Mouse (Mus musculus) forebrain, embryonic 13.5 days (tissue): ENCODE data around the gene Mycn. TPM values are rescaled to one million over a fixed set of nuclear protein-coding genes. Genes with fewer than 3 reads are reported as not detected.

Experiments used
- ATAC-seq: fragments of 200-750 bp; cut with Nextera tagmentation; 2 replicates; pipeline ENCODE4 v1.8.0; 2017
- H3K27ac ChIP-seq: fragments of 300-500 bp; sonication (generic); 2 replicates; pipeline ENCODE4 v1.5.1; 2015; ENCODE audit warnings: inconsistent platforms, mild to moderate bottlenecking, moderate library complexity
- H3K27me3 ChIP-seq: fragments of 300-500 bp; sonication (generic); 2 replicates; pipeline ENCODE4 v1.6.1; 2015; ENCODE audit warnings: mild to moderate bottlenecking, inconsistent platforms
- H3K36me3 ChIP-seq: fragments of 300-500 bp; sonication (generic); 2 replicates; pipeline ENCODE4 v1.6.1; 2015; ENCODE audit warnings: mild to moderate bottlenecking, inconsistent platforms; ENCODE audit not compliant: poor library complexity, severe bottlenecking
- H3K4me1 ChIP-seq: fragments of 300-500 bp; sonication (generic); 2 replicates; pipeline ENCODE4 v1.6.1; 2015; ENCODE audit warnings: inconsistent platforms
- H3K4me2 ChIP-seq: fragments of 300-500 bp; sonication (generic); 2 replicates; pipeline ENCODE4 v1.6.1; 2015; ENCODE audit warnings: inconsistent platforms, mild to moderate bottlenecking, moderate library complexity
- H3K4me3 ChIP-seq: fragments of 300-500 bp; sonication (generic); 2 replicates; pipeline ENCODE4 v1.5.1; 2015; ENCODE audit warnings: mild to moderate bottlenecking, inconsistent platforms
- H3K9ac ChIP-seq: fragments of 300-500 bp; sonication (generic); 2 replicates; pipeline ENCODE4 v1.6.1; 2015; ENCODE audit warnings: mild to moderate bottlenecking, inconsistent platforms
- H3K9me3 ChIP-seq: fragments of 300-500 bp; sonication (generic); replicated peaks from 2 replicates; pipeline ENCODE4 v1.6.1; 2016; ENCODE audit warnings: inconsistent platforms
- WGBS: fragments of 180-500 bp; shearing (Covaris S2); methylation state at CpG from one replicate; pipeline ENCODE4 v1.1.7; 2015; 5-methylcytosine and 5-hydroxymethylcytosine counted together
- polyA plus RNA-seq: library from polyadenylated mRNA; unstranded; fragments of >200 nt; fragmentation: Nextera tagmentation; extraction: Ambion mirVana; gene quantifications from 2 replicates; pipeline ENCODE4 v1.2.1, GENCODE M21; 2015

Mycn gene
- polyA plus RNA-seq, 1 experiment from 2014 or later = 114 TPM

- Histone ChIP-seq H3K36me3 (no peaks in the 10 kb centered on the region), H3K4me1 (0 out of 2 replicates have a peak, but pooled peaks cover 16% of the 10 kb centered on the region), H3K4me2 (no peak overlapping the region), H3K4me3 (no peak overlapping the region), H3K27ac (no peak overlapping the region), H3K27me3 (no peaks in the 10 kb centered on the region), H3K9me3 (no peaks in the 10 kb centered on the region), H3K9ac (no peak overlapping the region)
- no peak for ATAC-seq
- 53% methylated on average over 9 of the region's 9 CpGs for WGBS
Measured at GRCm38 (mm10) chr12:12916298-12916697, 25.4 kb downstream of the Mycn start.

DNA sequence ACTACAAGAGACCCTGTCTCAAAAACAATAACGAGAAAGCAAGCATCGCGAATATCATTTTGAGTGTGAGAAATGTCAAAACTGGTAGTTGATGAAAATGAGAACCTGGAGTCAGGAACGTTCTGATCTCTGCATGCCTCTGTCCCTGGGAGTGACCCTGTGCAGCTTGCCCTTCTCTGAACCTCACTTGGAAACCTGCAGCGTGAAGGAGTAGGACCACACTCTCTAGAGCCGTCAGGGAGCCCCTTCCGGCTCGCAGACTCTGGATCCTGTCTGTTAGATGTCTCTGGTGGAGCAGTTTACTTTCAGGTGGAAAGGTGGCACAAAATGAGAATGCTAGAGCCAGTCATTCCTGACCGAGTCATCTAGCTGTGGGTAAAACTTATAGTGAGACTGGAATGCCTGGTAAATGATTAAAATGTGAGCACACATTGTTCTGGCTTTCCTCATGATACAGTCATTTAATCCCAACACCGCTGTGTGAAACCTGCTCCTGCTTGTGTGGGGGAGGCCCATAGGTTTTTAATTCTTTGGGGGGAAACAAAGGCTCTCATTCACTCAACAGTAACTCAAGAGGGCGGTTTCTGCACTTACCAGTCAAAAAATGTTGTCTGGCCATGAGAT lies 31.2 kb downstream of the Mycn start:
- H3K9ac ChIP-seq = no peak overlapping the region
- H3K27me3 ChIP-seq = no peaks in the 10 kb centered on the region
- no peak for ATAC-seq
- H3K4me3 ChIP-seq = no peak overlapping the region
- 74% methylated on average over 11 of the region's 11 CpGs for WGBS
- H3K27ac ChIP-seq = no peak overlapping the region
- H3K9me3 ChIP-seq = no peaks in the 10 kb centered on the region
- H3K36me3 ChIP-seq = no peaks in the 10 kb centered on the region
- H3K4me1 ChIP-seq = peaks cover 32% of the 10 kb centered on the region
- H3K4me2 ChIP-seq = no peak overlapping the region

- H3K27ac ChIP-seq = peak overlapping the region; percentile 7; the same call in 1 of the 2 replicates
- peak; percentile 31 for ATAC-seq
- no peak overlapping the region for H3K4me3 ChIP-seq
- H3K9ac ChIP-seq = no peak overlapping the region
- H3K36me3 ChIP-seq = no peaks in the 10 kb centered on the region
- peaks cover 39% of the 10 kb centered on the region for H3K4me1 ChIP-seq
- WGBS = 34% methylated on average over 16 of the region's 16 CpGs
- H3K4me2 ChIP-seq = peak overlapping the region; percentile 14
- H3K9me3 ChIP-seq = no peaks in the 10 kb centered on the region
- no peaks in the 10 kb centered on the region for H3K27me3 ChIP-seq
Measured at GRCm38 (mm10) chr12:12909631-12910277, 32.0 kb downstream of the Mycn start.

GRCm38 (mm10) chr12:12906771-12907170 lies 34.9 kb downstream of the Mycn start:
- H3K36me3 ChIP-seq = no peaks in the 10 kb centered on the region
- no peaks in the 10 kb centered on the region for H3K9me3 ChIP-seq
- H3K4me3 ChIP-seq = no peak overlapping the region
- peaks cover 54% of the 10 kb centered on the region for H3K4me1 ChIP-seq
- no peak overlapping the region for H3K9ac ChIP-seq
- peak overlapping the region; percentile 59 for H3K27ac ChIP-seq
- ATAC-seq = no peak
- H3K27me3 ChIP-seq = no peaks in the 10 kb centered on the region
- WGBS = 57% methylated on average over 6 of the region's 6 CpGs
- no peak overlapping the region for H3K4me2 ChIP-seq

- no peak for ATAC-seq
Measured at GRCm38 (mm10) chr12:12906321-12906720, 35.4 kb downstream of the Mycn start.

DNA sequence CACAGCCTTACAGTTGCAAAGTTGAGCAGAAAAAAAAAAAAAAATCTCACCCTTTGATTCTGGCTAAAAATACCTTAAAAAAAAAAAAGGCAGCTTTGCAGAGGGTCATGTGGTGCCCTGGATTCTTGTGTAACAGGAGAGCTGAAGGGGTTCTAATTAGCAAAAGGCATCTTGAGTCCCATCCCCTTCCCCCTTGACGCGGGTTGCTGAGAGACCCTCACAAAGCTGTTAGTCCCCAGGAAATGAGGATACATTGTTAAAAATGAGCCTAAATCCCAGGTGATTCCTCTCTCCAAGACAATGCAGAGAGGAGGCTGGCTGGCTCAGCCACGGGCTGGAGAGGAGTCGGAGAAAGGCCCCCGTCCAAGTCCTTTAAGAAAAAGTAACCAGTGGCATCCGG lies 36.6 kb downstream of the Mycn start:
- peak; percentile 11; the same call in 1 of the 2 replicates for ATAC-seq
- Histone ChIP-seq H3K9ac (0 out of 2 replicates have a peak overlapping the region, but pooled peaks have one; percentile 36), H3K4me3 (0 out of 2 replicates have a peak overlapping the region, but pooled peaks have one; percentile 16)

More at GRCm38 (mm10) chr12:12906321-12906720, 35.4 kb downstream of the Mycn start:
- no peak overlapping the region for H3K4me2 ChIP-seq
- no peaks in the 10 kb centered on the region for H3K9me3 ChIP-seq
- H3K36me3 ChIP-seq = no peaks in the 10 kb centered on the region
- H3K9ac ChIP-seq = no peak overlapping the region
- H3K4me1 ChIP-seq = peaks cover 54% of the 10 kb centered on the region
- peak overlapping the region; percentile 59 for H3K27ac ChIP-seq
- H3K4me3 ChIP-seq = no peak overlapping the region
- no peaks in the 10 kb centered on the region for H3K27me3 ChIP-seq
- WGBS = 63% methylated on average over 8 of the region's 8 CpGs

GRCm38 (mm10) chr12:12904512-12904953 lies 37.2 kb downstream of the Mycn start:
- under 1% methylated on average over 23 of the region's 23 CpGs for WGBS
- Histone ChIP-seq H3K9ac (peak overlapping the region; percentile 51), H3K4me1 (peaks cover 45% of the 10 kb centered on the region), H3K4me2 (peak overlapping the region; percentile 51), H3K27me3 (no peaks in the 10 kb centered on the region), H3K4me3 (peak overlapping the region; percentile 16; the same call in 1 of the 2 replicates), H3K36me3 (no peaks in the 10 kb centered on the region), H3K27ac (peak overlapping the region; percentile 94), H3K9me3 (no peaks in the 10 kb centered on the region)
- ATAC-seq = peak; percentile 97

More for the DNA sequence above, 36.6 kb downstream of the Mycn start:
- WGBS = 8% methylated on average over 6 of the region's 6 CpGs
- H3K27me3 ChIP-seq = no peaks in the 10 kb centered on the region
- peaks cover 50% of the 10 kb centered on the region for H3K4me1 ChIP-seq
- H3K9me3 ChIP-seq = no peaks in the 10 kb centered on the region
- no peaks in the 10 kb centered on the region for H3K36me3 ChIP-seq
- H3K4me2 ChIP-seq = peak overlapping the region; percentile 51
- peak overlapping the region; percentile 94 for H3K27ac ChIP-seq

- Histone ChIP-seq H3K27ac (peak overlapping the region; percentile 94), H3K9ac (peak overlapping the region; percentile 51), H3K4me1 (peaks cover 41% of the 10 kb centered on the region), H3K9me3 (no peaks in the 10 kb centered on the region), H3K4me3 (no peak overlapping the region), H3K27me3 (no peaks in the 10 kb centered on the region), H3K36me3 (no peaks in the 10 kb centered on the region), H3K4me2 (peak overlapping the region; percentile 51)
- WGBS = 5% methylated on average over 1 of the region's 1 CpGs
- ATAC-seq = peak; percentile 60
Measured at GRCm38 (mm10) chr12:12904086-12904485, 37.6 kb downstream of the Mycn start.

- H3K4me2 ChIP-seq = no peak overlapping the region
- no peaks in the 10 kb centered on the region for H3K9me3 ChIP-seq
- H3K4me3 ChIP-seq = no peak overlapping the region
- no peak for ATAC-seq
- peaks cover 36% of the 10 kb centered on the region for H3K4me1 ChIP-seq
- no peak overlapping the region for H3K27ac ChIP-seq
- H3K36me3 ChIP-seq = no peaks in the 10 kb centered on the region
- no peak overlapping the region for H3K9ac ChIP-seq
- 100% methylated on average over 1 of the region's 1 CpGs for WGBS
- H3K27me3 ChIP-seq = no peaks in the 10 kb centered on the region
Measured at GRCm38 (mm10) chr12:12902403-12902802, 39.3 kb downstream of the Mycn start.

DNA sequence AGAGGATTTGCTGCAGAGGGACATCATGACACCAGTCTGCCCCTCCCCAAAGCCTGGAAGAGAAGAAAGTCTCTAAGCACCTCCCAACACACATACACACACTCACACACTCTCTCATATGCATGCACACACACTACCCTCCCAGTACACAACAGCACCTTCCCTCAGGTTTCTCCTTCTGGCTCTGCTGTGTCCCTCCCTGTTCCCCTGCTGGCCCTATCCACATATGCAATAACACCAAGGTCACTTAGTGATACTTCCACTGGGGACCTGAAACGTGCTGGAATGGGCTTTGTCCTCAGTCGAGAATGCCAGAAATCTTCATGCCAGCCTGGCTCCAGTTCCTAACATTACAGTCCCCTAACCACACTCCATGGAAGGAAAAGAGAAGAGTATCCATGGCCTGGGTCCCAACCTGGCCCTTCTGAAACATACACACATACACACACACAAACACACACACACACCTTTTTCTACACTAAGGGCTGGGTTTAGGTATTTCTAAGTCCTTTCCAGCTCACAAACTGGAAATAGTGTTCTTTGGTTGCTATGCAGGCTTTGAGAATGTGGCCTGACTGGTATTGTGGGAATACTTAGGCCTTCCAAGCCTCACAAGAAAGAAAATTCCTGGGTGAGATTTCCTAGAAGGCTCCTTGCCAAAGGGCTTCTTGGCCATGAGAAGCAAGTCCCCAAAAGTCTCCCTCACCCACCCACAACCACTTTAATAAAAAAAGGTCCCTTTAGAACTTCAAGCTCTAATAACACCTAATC lies 43.2 kb downstream of the Mycn start:
- H3K9ac ChIP-seq = no peak overlapping the region
- WGBS = 68% methylated on average over 2 of the region's 2 CpGs
- no peaks in the 10 kb centered on the region for H3K9me3 ChIP-seq
- no peak overlapping the region for H3K27ac ChIP-seq
- H3K4me2 ChIP-seq = no peak overlapping the region
- no peaks in the 10 kb centered on the region for H3K27me3 ChIP-seq
- no peaks in the 10 kb centered on the region for H3K36me3 ChIP-seq
- no peak overlapping the region for H3K4me3 ChIP-seq
- peaks cover 3% of the 10 kb centered on the region for H3K4me1 ChIP-seq
- ATAC-seq = no peak

DNA sequence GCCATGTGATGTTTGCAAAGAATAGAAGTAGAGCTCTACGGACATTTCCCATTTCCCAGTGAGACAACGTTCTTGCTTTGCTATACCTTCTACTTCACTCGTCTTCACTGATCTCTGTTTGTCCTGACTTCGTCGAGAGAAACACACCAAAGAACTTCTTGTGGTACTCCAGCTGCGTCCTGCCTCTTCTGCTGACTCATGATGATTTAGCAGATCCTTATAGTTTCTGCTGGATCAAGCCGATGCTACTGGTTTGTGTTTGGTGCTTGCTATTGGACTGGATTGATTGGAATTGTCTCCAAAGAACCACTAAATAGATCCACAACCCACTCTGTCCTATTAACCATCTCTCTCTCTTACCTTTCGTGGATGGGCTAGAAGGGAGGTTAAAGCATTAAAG lies 47.7 kb downstream of the Mycn start:
- Histone ChIP-seq H3K4me2 (no peak overlapping the region), H3K9me3 (no peaks in the 10 kb centered on the region), H3K4me1 (0 out of 2 replicates have a peak, but pooled peaks cover 2% of the 10 kb centered on the region), H3K9ac (no peak overlapping the region), H3K4me3 (no peak overlapping the region), H3K27me3 (no peaks in the 10 kb centered on the region), H3K36me3 (no peaks in the 10 kb centered on the region), H3K27ac (no peak overlapping the region)
- 95% methylated on average over 8 of the region's 8 CpGs for WGBS
- no peak for ATAC-seq
